Mouse (Mus musculus): ENCODE measurements around the gene Cgrrf1. TPM values are rescaled to one million over a fixed set of nuclear protein-coding genes. Genes with fewer than 3 reads are reported as not detected.
A peak's percentile ranks its signal among the peaks of the same experiment; 100 is the strongest.

The Cgrrf1 gene
- 34.1 and 36.8 TPM in 2 replicates for polyA plus RNA-seq (2016; fragmentation: Nextera tagmentation; extraction: Ambion mirVana)

DNA sequence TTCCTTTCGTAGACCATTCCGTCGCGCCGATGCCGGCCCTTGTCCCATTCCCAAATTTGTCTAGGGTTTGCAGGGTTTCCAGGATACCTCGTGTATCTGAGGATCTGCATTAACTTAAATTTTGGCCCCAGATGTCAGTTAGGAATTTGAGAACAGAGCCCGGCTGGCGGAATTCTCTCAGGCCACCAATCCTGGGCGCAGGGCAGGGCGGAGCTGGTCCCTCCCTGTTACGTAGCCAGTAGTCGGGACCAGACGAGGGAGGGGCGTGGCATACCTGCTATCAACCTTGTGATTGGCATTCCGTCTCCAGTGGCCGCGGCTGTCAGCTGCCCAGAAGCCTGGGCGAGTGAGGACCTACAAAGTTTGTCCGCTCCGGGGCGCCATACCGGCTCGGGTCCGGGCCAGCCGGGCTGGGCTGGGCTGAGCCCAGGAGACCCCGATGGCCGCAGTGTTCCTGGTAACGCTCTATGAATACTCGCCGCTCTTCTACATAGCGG, at the start of gene Cgrrf1:
Gene Cgrrf1 (plus strand): TSS at position 289 of the 497 bp plus-strand sequence.
- Histone ChIP-seq H3K4me1 (replicated peaks) (peaks cover 26% of the 10 kb centered on the region), H3K9me3 (no peaks in the 10 kb centered on the region), H3K27me3 (ENCODE audit: insufficient read depth, poor library complexity, severe bottlenecking) (no peaks in the 10 kb centered on the region), H3K27ac (peak within 1 kb of the TSS; percentile 92), H3K4me3 (peak within 1 kb of the TSS; percentile 93), H3K36me3 (no peaks in the 10 kb centered on the region)
- peak; percentile 97 for DNase-seq (ENCODE audit: low spot score)
- WGBS = under 1% methylated on average over 32 of the region's 32 CpGs

DNA sequence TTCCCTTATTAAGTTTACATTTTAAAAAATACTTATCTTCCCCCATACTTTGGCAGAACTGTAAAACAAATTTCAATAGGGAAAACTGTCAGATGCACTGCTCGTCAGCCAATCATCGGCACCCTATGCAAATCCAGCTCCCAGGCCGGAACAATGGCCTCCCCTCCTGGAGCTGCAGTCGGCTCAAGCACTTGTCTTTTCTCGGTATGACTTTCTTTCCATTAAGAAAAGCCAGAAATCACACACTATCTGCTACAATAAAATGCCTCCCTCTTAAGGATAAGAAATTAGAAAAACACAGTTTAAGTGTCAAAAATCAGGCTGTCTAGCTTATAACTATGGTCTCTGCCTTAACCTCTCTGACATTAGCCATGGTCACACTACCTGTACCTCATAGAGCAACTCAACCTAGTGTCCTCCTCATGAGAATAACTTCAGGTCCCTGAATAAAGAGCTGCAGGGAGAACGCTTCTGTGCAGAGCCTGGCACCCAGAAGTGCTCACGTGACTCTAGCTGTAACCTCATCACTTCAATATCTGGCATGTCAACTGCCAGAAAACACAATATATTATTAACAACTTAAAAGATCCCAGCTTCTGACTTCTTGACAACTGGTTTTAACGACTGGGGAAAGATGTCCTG, 49.6 kb upstream of the Cgrrf1 start:
- DNase-seq (ENCODE audit: low spot score) = no peak
- Histone ChIP-seq H3K4me3 (no peak overlapping the region), H3K36me3 (peaks cover 82% of the 10 kb centered on the region), H3K27ac (no peak overlapping the region), H3K4me1 (replicated peaks) (peaks cover 12% of the 10 kb centered on the region), H3K9me3 (peaks cover 19% of the 10 kb centered on the region), H3K27me3 (ENCODE audit: insufficient read depth, poor library complexity, severe bottlenecking) (no peaks in the 10 kb centered on the region)
- 95% methylated on average over 8 of the region's 8 CpGs for WGBS

DNA sequence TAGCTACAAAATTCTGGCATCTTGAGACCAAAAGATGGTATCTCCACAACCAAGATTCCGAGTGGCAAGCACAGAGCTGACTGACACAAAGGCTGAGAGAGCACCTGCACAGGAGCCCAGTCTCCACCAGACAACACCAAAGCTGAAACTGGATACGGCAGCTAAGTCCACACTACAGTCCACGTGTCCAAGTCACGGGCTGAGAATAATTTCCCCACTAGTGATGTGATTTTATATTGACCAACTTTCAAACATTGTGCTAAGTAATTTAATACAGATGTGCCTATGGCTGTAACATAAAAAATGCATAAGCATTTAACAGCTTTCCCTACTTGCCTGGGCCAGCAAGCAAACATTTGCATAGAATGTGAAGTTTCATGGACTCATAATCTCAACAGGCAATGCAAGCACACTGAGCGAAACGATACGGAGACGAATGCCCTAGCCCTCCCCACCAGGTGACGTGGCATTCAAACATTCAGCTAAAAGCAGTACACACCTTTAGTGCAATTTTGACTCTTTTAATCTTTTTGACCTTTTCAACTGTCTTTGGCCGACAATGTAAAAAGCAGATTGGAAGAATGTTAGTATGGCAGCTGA, 48.5 kb upstream of the Cgrrf1 start:
- Histone ChIP-seq H3K27ac (no peak overlapping the region), H3K27me3 (ENCODE audit: insufficient read depth, poor library complexity, severe bottlenecking) (no peaks in the 10 kb centered on the region), H3K36me3 (peaks cover 70% of the 10 kb centered on the region), H3K4me1 (replicated peaks) (peaks cover 16% of the 10 kb centered on the region), H3K4me3 (no peak overlapping the region), H3K9me3 (peaks cover 16% of the 10 kb centered on the region)
- DNase-seq (ENCODE audit: low spot score) = no peak
- WGBS = 94% methylated on average over 10 of the region's 10 CpGs

DNA sequence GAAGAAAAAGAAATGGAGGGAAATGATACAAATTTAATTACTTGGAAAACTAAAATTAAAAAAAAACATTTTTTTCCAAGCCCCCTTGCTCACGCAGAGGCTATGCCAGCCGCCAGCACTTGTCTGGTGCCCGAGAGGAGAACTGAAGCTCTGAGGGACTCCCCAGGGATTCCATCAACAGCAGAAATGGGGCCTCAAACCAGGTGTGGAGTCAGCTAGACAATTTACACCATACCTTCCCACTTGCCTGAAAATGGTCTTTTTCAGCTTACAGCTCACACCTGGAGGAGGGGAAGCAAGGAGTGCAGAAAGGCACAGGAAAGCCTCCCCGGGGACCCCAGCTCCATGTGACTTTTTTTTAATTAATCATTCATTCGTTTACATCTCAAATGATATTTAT, 46.7 kb upstream of the Cgrrf1 start:
- H3K4me3 ChIP-seq = no peak overlapping the region
- 89% methylated on average over 5 of the region's 5 CpGs for WGBS
- H3K36me3 ChIP-seq = peaks cover 52% of the 10 kb centered on the region
- H3K4me1 ChIP-seq (replicated peaks) = peaks cover 19% of the 10 kb centered on the region
- H3K27ac ChIP-seq = no peak overlapping the region
- no peaks in the 10 kb centered on the region for H3K9me3 ChIP-seq
- no peaks in the 10 kb centered on the region for H3K27me3 ChIP-seq (ENCODE audit: insufficient read depth, poor library complexity, severe bottlenecking)
- no peak for DNase-seq (ENCODE audit: low spot score)

DNA sequence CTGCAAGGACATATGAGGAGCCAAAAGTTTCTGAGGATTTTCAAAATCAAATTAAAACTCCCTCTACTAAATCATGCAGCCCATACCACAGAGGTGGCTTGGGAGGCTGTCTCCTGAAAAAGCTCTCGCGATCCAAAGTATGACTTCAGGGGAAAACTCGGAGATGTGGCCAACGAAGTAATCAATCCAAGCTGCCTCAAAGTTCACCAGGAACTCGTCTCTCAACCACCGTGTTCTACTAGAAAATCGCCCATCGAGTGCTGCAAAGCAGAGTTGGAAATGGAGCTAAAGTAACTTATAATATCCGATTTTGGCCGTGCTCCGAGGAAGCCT, 44.5 kb upstream of the Cgrrf1 start:
- no peaks in the 10 kb centered on the region for H3K9me3 ChIP-seq
- WGBS = under 1% methylated on average over 11 of the region's 11 CpGs
- peak overlapping the region; percentile 91 for H3K4me3 ChIP-seq
- H3K4me1 ChIP-seq (replicated peaks) = peaks cover 19% of the 10 kb centered on the region
- no peaks in the 10 kb centered on the region for H3K27me3 ChIP-seq (ENCODE audit: insufficient read depth, poor library complexity, severe bottlenecking)
- H3K36me3 ChIP-seq = peaks cover 30% of the 10 kb centered on the region
- H3K27ac ChIP-seq = peak overlapping the region; percentile 99
- no peak for DNase-seq (ENCODE audit: low spot score)

DNA sequence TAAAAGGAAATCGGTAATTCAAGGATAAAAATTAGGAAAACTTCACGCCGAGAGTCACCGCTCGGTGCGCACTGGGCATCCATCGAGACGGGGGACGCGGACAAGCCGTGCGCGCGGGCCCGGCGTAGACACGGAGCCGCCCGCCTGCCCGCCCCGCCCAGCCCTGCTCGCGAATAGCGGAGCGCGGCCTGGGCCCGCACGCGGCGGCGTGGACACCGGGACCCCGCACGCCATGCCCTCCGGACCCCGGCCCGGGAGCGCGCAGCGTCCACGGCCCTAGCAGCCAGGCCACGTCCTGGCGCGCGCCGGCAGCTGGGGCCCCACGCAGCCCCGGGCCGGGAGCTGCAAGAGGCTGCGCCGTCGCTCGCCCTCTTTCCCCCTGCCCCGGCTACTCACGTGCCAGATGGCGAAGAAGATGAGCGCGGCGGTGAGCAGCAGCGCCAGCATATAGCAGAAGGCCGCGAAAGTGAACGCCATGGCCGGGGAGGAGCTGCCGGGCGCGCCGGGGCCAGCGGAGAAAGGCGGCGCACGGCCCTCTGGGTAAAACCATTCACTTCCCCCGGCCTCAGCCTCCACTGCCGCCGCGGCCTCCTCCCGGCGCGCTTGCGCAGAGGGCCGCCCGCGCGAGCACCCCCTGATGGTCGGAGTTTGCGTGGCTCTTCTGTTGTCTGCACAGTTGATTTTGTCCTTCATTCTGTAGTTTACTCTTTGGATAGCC, 44.0 kb upstream of the Cgrrf1 start, which contains the start of gene Cnih1:
Gene Cnih1 (minus strand): TSS at position 625 of the 718 bp plus-strand sequence.
- Histone ChIP-seq H3K36me3 (peaks cover 25% of the 10 kb centered on the region), H3K27ac (peak within 1 kb of the TSS; percentile 99), H3K4me1 (replicated peaks) (peaks cover 19% of the 10 kb centered on the region), H3K9me3 (no peaks in the 10 kb centered on the region), H3K4me3 (peak within 1 kb of the TSS; percentile 91), H3K27me3 (ENCODE audit: insufficient read depth, poor library complexity, severe bottlenecking) (no peaks in the 10 kb centered on the region)
- peak; percentile 92 for DNase-seq (ENCODE audit: low spot score)
- under 1% methylated on average over 86 of the region's 86 CpGs for WGBS

DNA sequence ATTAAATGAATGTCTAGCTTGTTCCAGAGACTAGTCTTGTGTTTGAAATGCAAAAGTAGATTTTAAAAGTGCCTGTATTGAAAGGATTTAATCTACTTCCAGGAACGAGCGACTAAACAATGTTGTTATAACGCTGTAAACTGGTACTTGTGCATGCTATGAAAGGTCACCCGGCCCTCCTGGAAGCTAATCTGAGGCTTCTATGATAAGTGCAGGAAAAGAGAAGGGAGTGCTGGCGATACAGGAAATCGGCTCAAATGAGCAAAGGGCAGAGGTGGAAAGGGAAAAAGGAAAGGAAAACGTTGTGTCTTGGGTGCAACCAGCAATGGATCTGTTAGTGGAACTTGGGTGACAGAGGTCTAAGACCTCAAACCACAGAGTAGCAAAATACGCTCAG, 43.4 kb upstream of the Cgrrf1 start:
- Histone ChIP-seq H3K36me3 (peaks cover 20% of the 10 kb centered on the region), H3K27me3 (ENCODE audit: insufficient read depth, poor library complexity, severe bottlenecking) (no peaks in the 10 kb centered on the region), H3K9me3 (0 out of 2 replicates have a peak, but pooled peaks cover 1% of the 10 kb centered on the region), H3K27ac (peak overlapping the region; percentile 99), H3K4me3 (peak overlapping the region; percentile 91), H3K4me1 (replicated peaks) (peaks cover 19% of the 10 kb centered on the region)
- WGBS = 28% methylated on average over 8 of the region's 8 CpGs
- DNase-seq (ENCODE audit: low spot score) = no peak

DNA sequence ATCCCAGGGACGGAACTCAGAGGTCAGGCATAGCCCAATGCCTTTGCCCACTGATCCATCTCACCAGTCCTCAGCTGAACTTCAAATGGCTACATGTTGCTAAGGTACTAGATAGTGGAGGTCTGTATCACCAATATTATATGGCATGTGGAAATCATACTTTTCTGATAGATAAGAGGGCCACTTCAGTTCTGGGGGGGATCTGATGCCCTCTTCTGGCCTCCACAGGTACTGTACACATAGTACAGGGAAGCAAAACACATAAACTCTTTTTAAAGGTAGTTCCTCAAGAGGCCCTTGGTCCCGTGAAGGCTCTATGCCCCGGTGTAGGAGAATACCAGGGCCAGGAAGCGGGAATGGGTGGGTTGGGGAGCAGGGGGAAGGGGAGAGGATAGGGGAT, 41.6 kb upstream of the Cgrrf1 start:
- 73% methylated on average over 4 of the region's 4 CpGs for WGBS
- H3K4me3 ChIP-seq = no peak overlapping the region
- H3K36me3 ChIP-seq = peaks cover 2% of the 10 kb centered on the region
- H3K4me1 ChIP-seq (replicated peaks) = peaks cover 19% of the 10 kb centered on the region
- H3K9me3 ChIP-seq = 0 out of 2 replicates have a peak, but pooled peaks cover 3% of the 10 kb centered on the region
- DNase-seq (ENCODE audit: low spot score) = no peak
- no peak overlapping the region for H3K27ac ChIP-seq
- H3K27me3 ChIP-seq (ENCODE audit: insufficient read depth, poor library complexity, severe bottlenecking) = no peaks in the 10 kb centered on the region

DNA sequence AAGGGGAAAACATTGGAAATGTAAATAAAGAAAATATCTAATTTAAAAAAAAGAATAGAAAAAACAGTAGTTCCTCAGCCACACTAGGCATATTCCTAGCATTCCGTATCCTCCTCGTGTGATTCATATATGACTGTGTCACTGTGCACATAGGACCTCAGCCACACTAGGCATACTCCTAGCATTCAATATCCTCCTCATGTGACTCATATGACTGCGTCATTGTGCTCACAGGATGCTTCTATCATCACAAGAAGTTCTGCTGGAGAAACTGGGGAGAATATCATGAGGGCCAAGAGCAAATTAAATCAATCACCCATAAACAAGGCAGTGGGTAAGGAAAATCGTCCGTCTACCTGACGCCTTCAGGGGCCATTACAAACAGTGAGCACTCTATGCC, 41.2 kb upstream of the Cgrrf1 start:
- WGBS = 91% methylated on average over 6 of the region's 6 CpGs

DNA sequence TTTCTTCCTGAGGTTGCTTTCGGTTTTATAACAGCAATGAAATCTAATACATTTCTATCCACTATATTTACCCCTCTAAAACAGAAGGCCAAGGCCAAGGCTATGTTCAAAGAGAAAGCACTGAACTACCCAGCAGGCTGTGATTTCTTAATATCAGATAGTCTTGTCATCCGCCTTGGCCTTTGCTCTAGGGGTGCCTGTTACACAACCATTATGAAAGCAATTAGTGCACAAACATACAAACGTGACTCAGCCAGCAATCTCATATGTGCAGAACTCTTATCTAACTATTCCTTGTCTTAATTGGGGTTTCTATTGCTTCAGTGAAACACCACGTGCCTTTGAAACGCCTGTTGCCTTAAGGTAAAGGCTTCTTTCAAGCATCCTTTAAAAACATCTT, 37.8 kb upstream of the Cgrrf1 start:
- H3K9me3 ChIP-seq = 0 out of 2 replicates have a peak, but pooled peaks cover 3% of the 10 kb centered on the region

More for the DNA sequence above, 41.2 kb upstream of the Cgrrf1 start:
- no peak overlapping the region for H3K4me3 ChIP-seq
- DNase-seq (ENCODE audit: low spot score) = no peak
- no peaks in the 10 kb centered on the region for H3K27me3 ChIP-seq (ENCODE audit: insufficient read depth, poor library complexity, severe bottlenecking)
- H3K36me3 ChIP-seq = no peaks in the 10 kb centered on the region
- H3K9me3 ChIP-seq = 0 out of 2 replicates have a peak, but pooled peaks cover 3% of the 10 kb centered on the region
- H3K4me1 ChIP-seq (replicated peaks) = peaks cover 19% of the 10 kb centered on the region
- no peak overlapping the region for H3K27ac ChIP-seq

DNA sequence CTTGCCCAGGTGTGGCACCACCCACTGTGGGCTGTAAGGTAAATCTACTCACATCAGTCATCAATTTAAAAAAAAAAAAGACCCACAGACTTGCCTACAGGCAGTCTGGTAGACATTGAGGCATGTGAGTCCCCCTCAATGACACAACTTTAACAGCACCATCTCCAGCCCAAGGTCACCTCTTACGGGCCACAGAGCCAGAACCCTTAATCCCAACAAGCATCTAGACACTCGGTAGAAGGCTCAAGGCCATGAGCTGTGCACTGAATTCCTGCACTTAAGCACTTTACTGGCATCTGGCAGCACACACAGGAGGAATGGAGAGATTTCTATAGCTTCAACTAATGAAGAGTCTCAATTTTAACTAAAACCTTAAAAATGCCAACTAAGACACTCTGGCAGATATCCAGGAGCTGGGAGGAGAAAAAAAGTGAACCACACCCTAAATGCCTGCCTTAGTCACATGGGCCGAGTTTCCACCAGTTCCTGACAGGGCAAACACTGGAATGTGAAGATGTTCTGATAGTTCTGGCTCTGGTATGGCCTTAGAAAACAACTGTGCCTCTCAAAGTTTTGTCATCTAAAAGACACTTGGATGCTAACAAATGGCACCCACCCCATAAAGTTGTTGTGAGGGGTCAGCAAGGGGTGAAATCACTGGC, 31.1 kb upstream of the Cgrrf1 start:
- H3K36me3 ChIP-seq = peaks cover 16% of the 10 kb centered on the region; the same call in 1 of the 2 replicates
- WGBS = 87% methylated on average over 3 of the region's 3 CpGs

More for the DNA sequence above, 37.8 kb upstream of the Cgrrf1 start:
- WGBS = 92% methylated on average over 5 of the region's 5 CpGs
- Histone ChIP-seq H3K4me3 (no peak overlapping the region), H3K27me3 (ENCODE audit: insufficient read depth, poor library complexity, severe bottlenecking) (no peaks in the 10 kb centered on the region), H3K27ac (no peak overlapping the region), H3K4me1 (replicated peaks) (no peaks in the 10 kb centered on the region), H3K36me3 (peaks cover 2% of the 10 kb centered on the region; the same call in 1 of the 2 replicates)
- DNase-seq (ENCODE audit: low spot score) = no peak

DNA sequence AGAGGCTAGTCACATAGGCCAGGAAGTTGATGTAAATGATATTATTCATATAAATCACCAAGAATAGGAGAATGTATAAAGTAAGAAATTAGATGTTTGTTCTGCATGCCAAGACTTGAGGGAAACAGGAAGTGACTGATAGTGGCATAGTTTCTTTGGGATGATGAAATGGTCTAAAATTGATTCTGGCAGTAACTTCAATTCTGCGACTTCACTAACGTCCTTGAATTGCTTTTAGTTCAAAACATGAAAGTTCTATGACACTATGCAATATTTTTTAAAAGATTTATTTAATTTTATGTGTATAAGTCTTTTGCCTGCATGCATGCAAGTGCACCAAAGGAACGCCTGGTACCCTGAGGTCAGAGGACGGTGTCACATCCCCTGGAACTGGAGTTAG, 28.7 kb upstream of the Cgrrf1 start:
- DNase-seq (ENCODE audit: low spot score) = no peak
- no peak overlapping the region for H3K27ac ChIP-seq
- no peaks in the 10 kb centered on the region for H3K4me1 ChIP-seq (replicated peaks)
- H3K9me3 ChIP-seq = no peaks in the 10 kb centered on the region
- H3K27me3 ChIP-seq (ENCODE audit: insufficient read depth, poor library complexity, severe bottlenecking) = no peaks in the 10 kb centered on the region
- 95% methylated on average over 4 of the region's 4 CpGs for WGBS
- no peak overlapping the region for H3K4me3 ChIP-seq
- H3K36me3 ChIP-seq = peaks cover 22% of the 10 kb centered on the region; the same call in 1 of the 2 replicates

More for the DNA sequence above, 31.1 kb upstream of the Cgrrf1 start:
- no peak for DNase-seq (ENCODE audit: low spot score)
- Histone ChIP-seq H3K4me3 (no peak overlapping the region), H3K4me1 (replicated peaks) (no peaks in the 10 kb centered on the region), H3K27me3 (ENCODE audit: insufficient read depth, poor library complexity, severe bottlenecking) (no peaks in the 10 kb centered on the region), H3K9me3 (no peaks in the 10 kb centered on the region), H3K27ac (no peak overlapping the region)
